In the genomic region with DNA sequence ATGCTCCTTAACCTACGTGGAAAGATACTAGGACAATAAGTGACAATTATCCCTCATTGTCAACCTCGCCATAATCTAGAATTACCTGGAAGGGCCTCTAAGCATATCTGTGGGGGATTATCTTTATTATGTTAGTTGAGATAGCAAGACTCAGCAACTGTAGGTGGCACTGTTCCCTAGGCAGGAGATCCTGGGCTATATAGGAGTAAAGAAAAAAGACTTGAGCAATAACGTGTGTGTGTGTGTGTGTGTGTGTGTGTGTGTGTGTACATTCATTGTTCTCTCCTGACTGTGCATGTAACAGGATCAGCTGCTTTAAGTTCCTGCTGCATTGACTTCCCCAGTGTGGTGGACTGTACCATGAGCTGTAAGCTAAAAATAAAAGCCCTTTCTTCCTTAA, we compare ENCODE assay signal across 10 mouse cellular contexts.
DNase-seq lines count a peak whose midpoint lies in the region; ATAC-seq and TF ChIP-seq lines count a peak whose summit lies in the region.
"Had no signal": no experiment of that assay in that cellular context is flagged by ENCODE, and none has a peak within 500 bp of the region (broad histone marks: within the 10 kb centered on the region; RNA-seq: fewer than 3 reads in every experiment).

No protein-coding gene starts in this region.

- H3K27me3 ChIP-seq in forebrain, embryonic 14.5 days (replicated peaks; ENCODE audit: control insufficient read depth, insufficient read depth, low read length), result no peaks in the 10 kb centered on the region
- H3K27me3 ChIP-seq in forebrain, embryonic 10.5 days (ENCODE audit: poor library complexity, severe bottlenecking), result peaks cover 70% of the 10 kb centered on the region
- no peaks in the 10 kb centered on the region for H3K27me3 ChIP-seq in lung, embryonic 14.5 days (ENCODE audit: insufficient read depth, low read length)
- no peaks in the 10 kb centered on the region for H3K27me3 ChIP-seq in splenic B cell, adult 2 months (ENCODE audit: control insufficient read depth, insufficient read depth, low read length, poor library complexity, severe bottlenecking)
- H3K27me3 ChIP-seq in midbrain, embryonic 14.5 days (ENCODE audit: control insufficient read depth, insufficient read depth, low read length), result no peaks in the 10 kb centered on the region
- H3K27me3 ChIP-seq: embryonic facial prominence, embryonic 13.5 days; hindbrain, embryonic 13.5 days had no signal

- TF ChIP-seq CTCF in lung, embryonic 14.5 days (IDR thresholded peaks at IDR 0.05; ENCODE audit: low read depth), result peak; percentile 22; the same call in 1 of the 2 replicates
- TF ChIP-seq CTCF in lung, adult 2 months (IDR thresholded peaks at IDR 0.05; ENCODE audit: insufficient read depth, low read length), result no peak

- H3K4me3 ChIP-seq in forebrain, embryonic 14.5 days (ENCODE audit: low read depth, low read length), result no peak overlapping the region
- no peak overlapping the region for H3K4me3 ChIP-seq in forebrain, embryonic 10.5 days
- no peak overlapping the region for H3K4me3 ChIP-seq in lung, embryonic 14.5 days (ENCODE audit: low read depth, low read length)
- no peak overlapping the region for H3K4me3 ChIP-seq in lung, adult 2 months (replicated peaks; ENCODE audit: extremely low read depth, low read depth, low read length)
- no peak overlapping the region for H3K4me3 ChIP-seq in midbrain, embryonic 14.5 days (replicated peaks; ENCODE audit: low read depth, low read length)
- H3K4me3 ChIP-seq: embryonic facial prominence, embryonic 13.5 days; hindbrain, embryonic 13.5 days had no signal

- no peaks in the 10 kb centered on the region for H3K4me1 ChIP-seq in forebrain, embryonic 14.5 days (ENCODE audit: control insufficient read depth, insufficient read depth, low read length)
- no peaks in the 10 kb centered on the region for H3K4me1 ChIP-seq in forebrain, embryonic 10.5 days
- H3K4me1 ChIP-seq in lung, embryonic 14.5 days (ENCODE audit: insufficient read depth), result no peaks in the 10 kb centered on the region
- no peaks in the 10 kb centered on the region for H3K4me1 ChIP-seq in lung, adult 2 months (ENCODE audit: control insufficient read depth, insufficient read depth, low read length)
- no peaks in the 10 kb centered on the region for H3K4me1 ChIP-seq in midbrain, embryonic 14.5 days (ENCODE audit: control insufficient read depth, insufficient read depth, low read length)
- H3K4me1 ChIP-seq: embryonic facial prominence, embryonic 13.5 days; hindbrain, embryonic 13.5 days had no signal

- H3K9ac ChIP-seq in forebrain, embryonic 14.5 days (ENCODE audit: low read length), result no peak overlapping the region
- no peak overlapping the region for H3K9ac ChIP-seq in lung, embryonic 14.5 days
- no peak overlapping the region for H3K9ac ChIP-seq in midbrain, embryonic 14.5 days (replicated peaks; ENCODE audit: low read length)
- H3K9ac ChIP-seq: embryonic facial prominence, embryonic 13.5 days; hindbrain, embryonic 13.5 days had no signal

- WGBS in forebrain, embryonic 14.5 days, result 54% methylated on average over 3 of the region's 3 CpGs
- 60% methylated on average over 3 of the region's 3 CpGs for WGBS in forebrain, embryonic 10.5 days
- 49% methylated on average over 3 of the region's 3 CpGs for WGBS in lung, embryonic 14.5 days
- WGBS in lung, adult 2 months, result 58% methylated on average over 3 of the region's 3 CpGs
- 56% methylated on average over 3 of the region's 3 CpGs for WGBS in midbrain, embryonic 14.5 days

- no peak overlapping the region for H3K27ac ChIP-seq in forebrain, embryonic 14.5 days (ENCODE audit: low read depth, low read length)
- no peak overlapping the region for H3K27ac ChIP-seq in forebrain, embryonic 10.5 days
- no peak overlapping the region for H3K27ac ChIP-seq in lung, embryonic 14.5 days (ENCODE audit: low read depth)
- H3K27ac ChIP-seq in midbrain, embryonic 14.5 days (replicated peaks; ENCODE audit: low read depth, low read length), result no peak overlapping the region
- H3K27ac ChIP-seq: embryonic facial prominence, embryonic 13.5 days; hindbrain, embryonic 13.5 days had no signal

- intact Hi-C loops in left cerebral cortex, postnatal 36 days (cut with DNase I), result no loop called here

- no peak for TF ChIP-seq POLR2A in lung, adult 2 months (IDR thresholded peaks at IDR 0.05; ENCODE audit: borderline replicate concordance, extremely low read depth, low read depth, low read length)

- no peaks in the 10 kb centered on the region for H3K9me3 ChIP-seq in forebrain, embryonic 14.5 days (replicated peaks; ENCODE audit: control insufficient read depth, low read length)
- no peaks in the 10 kb centered on the region for H3K9me3 ChIP-seq in forebrain, embryonic 10.5 days
- no peaks in the 10 kb centered on the region for H3K9me3 ChIP-seq in lung, embryonic 14.5 days (ENCODE audit: low read depth, low read length)
- no peaks in the 10 kb centered on the region for H3K9me3 ChIP-seq in midbrain, embryonic 14.5 days (ENCODE audit: control insufficient read depth, low read length)
- H3K9me3 ChIP-seq: embryonic facial prominence, embryonic 13.5 days; hindbrain, embryonic 13.5 days had no signal

- no peak for ATAC-seq in forebrain, embryonic 14.5 days
- no peak for ATAC-seq in lung, embryonic 14.5 days (ENCODE audit: insufficient read depth)
- ATAC-seq in common myeloid progenitor, adult 5-6 weeks (replicated peaks; ENCODE audit: low read depth, poor library complexity, severe bottlenecking), result peak; percentile 89
- ATAC-seq in midbrain, embryonic 14.5 days (ENCODE audit: low FRiP score, low TSS enrichment), result no peak

- DNase-seq in forebrain, embryonic 14.5 days (ENCODE audit: low spot score), result peak; percentile 15
- no peak for DNase-seq in forebrain, embryonic 10.5 days (ENCODE audit: extremely low spot score, low spot score)
- peak; percentile 5 for DNase-seq in lung, embryonic 14.5 days
- DNase-seq in lung, adult 2 months, result no peak
- DNase-seq in splenic B cell, adult 2 months (ENCODE audit: low read depth, low spot score), result peak; percentile 61
- no peak for DNase-seq in left cerebral cortex, postnatal 36 days (ENCODE audit: low spot score in 2 of 2)
- DNase-seq in midbrain, embryonic 14.5 days, result no peak

- no peaks in the 10 kb centered on the region for H3K36me3 ChIP-seq in forebrain, embryonic 14.5 days (ENCODE audit: control insufficient read depth, insufficient read depth, low read length)
- H3K36me3 ChIP-seq in forebrain, embryonic 10.5 days (replicated peaks), result no peaks in the 10 kb centered on the region
- no peaks in the 10 kb centered on the region for H3K36me3 ChIP-seq in lung, embryonic 14.5 days (ENCODE audit: insufficient read depth)
- H3K36me3 ChIP-seq in splenic B cell, adult 2 months (ENCODE audit: control insufficient read depth, insufficient read depth, low read length, poor library complexity, severe bottlenecking), result no peaks in the 10 kb centered on the region
- no peaks in the 10 kb centered on the region for H3K36me3 ChIP-seq in midbrain, embryonic 14.5 days (ENCODE audit: control insufficient read depth, insufficient read depth, low read length)
- H3K36me3 ChIP-seq: embryonic facial prominence, embryonic 13.5 days; hindbrain, embryonic 13.5 days had no signal

- no peak overlapping the region for H3K4me2 ChIP-seq in forebrain, embryonic 14.5 days (ENCODE audit: low read length)
- no peak overlapping the region for H3K4me2 ChIP-seq in lung, embryonic 14.5 days
- no peak overlapping the region for H3K4me2 ChIP-seq in midbrain, embryonic 14.5 days (ENCODE audit: low read length)
- H3K4me2 ChIP-seq: embryonic facial prominence, embryonic 13.5 days; hindbrain, embryonic 13.5 days had no signal

Comparison
In these comparisons a context has a peak if more than half of its experiments do, and no peak if none do; other contexts are left out.
1. DNase-seq: peak in forebrain, embryonic 14.5 days (single experiment), lung, embryonic 14.5 days (single experiment) and splenic B cell, adult 2 months (single experiment); none in forebrain, embryonic 10.5 days (single experiment), lung, adult 2 months (single experiment), left cerebral cortex, postnatal 36 days (0 of 2) and midbrain, embryonic 14.5 days (single experiment).